Mouse (Mus musculus): ENCODE results near the gene Caln1.

Caln1 gene

DNA sequence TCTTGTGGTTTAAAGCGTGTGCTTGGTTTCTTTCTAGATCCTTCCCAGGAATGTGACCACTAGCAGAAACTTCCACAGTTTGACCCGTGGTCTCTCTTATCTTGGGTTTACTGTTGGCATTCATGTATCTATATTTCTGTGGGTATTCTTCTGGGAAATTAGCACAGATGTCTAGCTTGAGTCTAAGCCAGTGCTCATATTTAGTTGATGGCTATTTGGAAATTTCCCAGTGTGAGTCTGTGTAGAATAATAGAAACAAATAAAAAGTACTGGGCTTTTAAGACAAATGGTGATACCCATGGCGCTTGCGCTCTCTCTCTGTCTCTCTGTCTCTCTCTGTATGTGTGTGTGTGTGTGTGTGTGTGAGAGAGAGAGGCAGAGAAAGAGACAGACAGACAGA lies 330.2 kb downstream of the Caln1 start:
- DNase-seq (ENCODE audit: low spot score): no peak

DNA sequence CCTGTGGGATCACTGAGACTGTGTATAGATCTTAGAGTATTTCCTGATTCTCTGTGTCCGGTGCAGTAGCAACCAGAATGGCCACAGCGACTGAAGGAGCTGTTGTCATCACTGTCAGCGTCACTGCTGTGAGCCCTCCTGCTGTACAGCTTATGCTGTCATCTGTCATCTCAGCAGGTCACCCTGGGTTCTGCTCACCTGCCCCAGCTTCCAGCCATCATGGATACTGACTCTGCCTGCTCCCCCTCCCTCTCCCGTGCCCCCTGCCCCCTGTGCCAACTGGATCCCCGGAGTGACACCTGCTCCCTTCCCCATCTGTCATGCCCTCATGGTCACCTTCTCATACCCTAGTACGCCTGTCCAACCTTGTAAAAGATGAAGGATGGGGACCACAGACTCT lies 332.5 kb downstream of the Caln1 start:
- no peak for DNase-seq (ENCODE audit: low spot score)

DNA sequence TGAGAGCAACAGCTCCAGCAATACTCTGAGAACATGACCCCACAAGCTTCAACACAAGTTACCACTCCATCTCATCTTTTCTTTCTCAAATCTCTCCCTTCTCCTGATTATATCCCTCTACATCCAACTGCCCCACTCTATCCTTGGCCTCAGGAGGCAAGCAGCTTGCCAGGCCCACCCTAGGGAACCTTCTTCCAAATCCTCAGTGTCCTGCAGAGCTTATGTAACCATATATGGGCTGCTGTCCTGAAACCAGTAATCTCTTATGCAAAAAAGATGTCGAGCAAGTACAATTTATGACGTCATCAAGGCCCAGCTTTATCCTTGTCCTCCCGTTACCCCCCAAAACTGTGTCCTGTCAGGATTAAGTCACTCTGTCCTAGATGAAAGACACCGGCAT lies 333.1 kb downstream of the Caln1 start:
- no peak for DNase-seq (ENCODE audit: low spot score)

DNA sequence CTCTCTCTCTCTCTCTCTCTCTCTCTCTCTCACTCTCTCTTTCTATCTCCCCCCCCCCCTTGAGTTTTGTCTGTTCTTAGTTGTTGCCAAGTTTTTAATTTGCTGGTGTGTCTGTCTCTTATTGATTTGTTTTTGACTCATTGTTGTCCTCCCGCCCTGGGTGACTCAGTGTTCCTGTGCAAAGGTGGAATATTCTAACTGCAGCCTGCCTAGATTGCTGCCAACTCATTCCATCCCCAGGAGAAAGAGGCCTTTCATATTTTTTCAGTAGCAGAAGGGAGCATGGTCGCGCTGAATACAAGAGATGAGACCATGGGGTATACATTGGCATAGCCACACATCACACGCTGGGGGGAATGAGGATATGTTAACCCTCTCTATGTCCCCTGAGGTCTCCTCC lies 335.6 kb downstream of the Caln1 start:
- no peak for DNase-seq (ENCODE audit: low spot score)

- no peak for DNase-seq (ENCODE audit: low spot score)
These were observed 337.1 kb downstream of the Caln1 start for GRCm38 (mm10) chr5:130706202-130706855.

DNA sequence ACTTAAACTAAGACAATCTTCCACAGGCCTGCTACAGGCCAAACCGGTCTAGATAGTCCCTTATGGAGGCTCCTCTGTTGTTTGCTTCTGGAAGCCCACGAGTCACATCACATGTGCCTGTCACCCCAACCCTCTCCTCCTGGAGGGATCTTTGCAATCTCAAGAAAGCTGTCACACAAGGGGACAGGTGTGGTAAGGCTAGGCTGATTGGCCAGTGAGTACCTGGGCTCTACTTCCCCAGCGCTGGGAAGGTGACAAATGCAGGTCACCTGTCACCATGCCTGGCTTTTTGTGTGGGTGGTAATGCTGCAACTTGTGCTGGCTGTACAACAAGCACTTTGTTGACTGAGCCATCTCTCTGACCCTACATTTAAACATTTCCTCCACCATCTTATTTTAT lies 338.5 kb downstream of the Caln1 start:
- DNase-seq (ENCODE audit: low spot score): no peak

DNA sequence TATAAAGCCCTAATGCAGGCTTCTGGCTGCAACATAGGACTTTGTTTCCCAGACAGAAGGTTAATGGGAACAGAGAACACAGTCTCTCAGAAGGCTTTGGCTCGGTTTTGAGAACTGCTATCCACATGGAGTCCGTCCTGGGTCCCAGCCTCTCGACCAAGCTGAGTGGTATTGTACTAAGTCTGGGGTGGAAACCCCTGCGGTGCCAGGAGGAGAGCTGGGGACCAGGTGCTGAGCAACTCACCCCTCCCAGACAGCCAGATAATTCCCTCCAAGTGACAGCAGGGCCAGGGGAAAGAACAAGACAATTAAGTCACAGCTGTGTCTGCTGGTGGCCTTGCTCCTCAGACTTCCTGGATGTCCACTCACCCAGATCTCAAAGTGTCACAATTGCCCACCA lies 339.4 kb downstream of the Caln1 start:
- no peak for DNase-seq (ENCODE audit: low spot score)

- DNase-seq (ENCODE audit: low spot score): no peak
These were observed 342.4 kb downstream of the Caln1 start for GRCm38 (mm10) chr5:130711643-130712042.

GRCm38 (mm10) chr5:130712281-130712680 lies 343.0 kb downstream of the Caln1 start:
- no peak for DNase-seq (ENCODE audit: low spot score)

- no peak for DNase-seq (ENCODE audit: low spot score)
These were observed 345.9 kb downstream of the Caln1 start for GRCm38 (mm10) chr5:130715181-130715580.

GRCm38 (mm10) chr5:130718385-130718784 lies 349.1 kb downstream of the Caln1 start:
- no peak for DNase-seq (ENCODE audit: low spot score)

- no peak for DNase-seq (ENCODE audit: low spot score)
These were observed 372.9 kb downstream of the Caln1 start for GRCm38 (mm10) chr5:130742171-130742570.

GRCm38 (mm10) chr5:130757517-130757916 lies 388.3 kb downstream of the Caln1 start:
- no peak for DNase-seq (ENCODE audit: low spot score)

DNA sequence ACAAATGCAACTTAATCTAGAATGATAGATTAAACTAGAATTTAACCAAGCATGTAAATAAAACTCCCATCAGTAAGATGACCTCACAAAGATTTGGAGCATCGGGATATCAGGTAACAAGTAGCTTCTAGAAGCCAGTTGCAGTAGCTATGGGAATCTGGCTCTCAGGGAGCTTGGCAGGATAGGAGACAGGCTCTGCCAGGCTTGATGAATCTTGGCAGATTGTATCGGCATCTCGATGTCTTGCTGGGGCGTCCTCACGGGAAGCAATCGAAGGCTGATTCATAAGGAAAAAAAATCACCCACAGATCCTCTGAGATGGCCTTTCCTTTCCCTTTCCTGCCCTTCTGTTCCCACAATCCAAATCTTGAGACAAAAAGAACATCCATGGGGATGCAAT lies 396.5 kb downstream of the Caln1 start:
- no peak for DNase-seq (ENCODE audit: low spot score)

- no peak for DNase-seq (ENCODE audit: low spot score)
These were observed 401.9 kb downstream of the Caln1 start for GRCm38 (mm10) chr5:130771061-130771741.

- DNase-seq (ENCODE audit: low spot score): no peak
These were observed 403.2 kb downstream of the Caln1 start for GRCm38 (mm10) chr5:130772491-130772890.

- DNase-seq (ENCODE audit: low spot score): no peak
These were observed 405.7 kb downstream of the Caln1 start for GRCm38 (mm10) chr5:130774946-130775345.

GRCm38 (mm10) chr5:130792755-130793452 lies 423.6 kb downstream of the Caln1 start:
- DNase-seq (ENCODE audit: low spot score): no peak

GRCm38 (mm10) chr5:130797713-130798112 lies 428.5 kb downstream of the Caln1 start:
- no peak for DNase-seq (ENCODE audit: low spot score)

- DNase-seq (ENCODE audit: low spot score): no peak
These were observed 441.1 kb downstream of the Caln1 start for GRCm38 (mm10) chr5:130810314-130810713.

DNA sequence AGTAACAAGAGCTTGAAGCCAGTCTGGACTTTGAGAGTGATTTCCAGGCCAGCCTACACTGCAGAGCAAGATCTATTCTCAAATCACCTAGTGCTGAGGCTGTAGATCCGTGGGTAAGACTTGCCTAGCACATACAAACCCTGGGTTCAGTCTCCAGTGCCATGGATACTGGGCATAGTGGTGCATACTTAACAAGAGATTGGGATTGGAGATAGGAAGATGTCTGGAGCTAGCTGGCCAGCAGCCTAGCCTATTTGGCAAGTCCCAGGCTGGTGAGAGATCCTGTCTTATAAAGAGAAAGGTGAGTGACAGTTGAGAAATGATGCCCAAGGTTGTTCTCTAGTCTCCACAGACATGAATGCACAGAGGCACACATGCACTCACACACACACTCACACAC lies 441.6 kb downstream of the Caln1 start:
- no peak for DNase-seq (ENCODE audit: low spot score)

DNA sequence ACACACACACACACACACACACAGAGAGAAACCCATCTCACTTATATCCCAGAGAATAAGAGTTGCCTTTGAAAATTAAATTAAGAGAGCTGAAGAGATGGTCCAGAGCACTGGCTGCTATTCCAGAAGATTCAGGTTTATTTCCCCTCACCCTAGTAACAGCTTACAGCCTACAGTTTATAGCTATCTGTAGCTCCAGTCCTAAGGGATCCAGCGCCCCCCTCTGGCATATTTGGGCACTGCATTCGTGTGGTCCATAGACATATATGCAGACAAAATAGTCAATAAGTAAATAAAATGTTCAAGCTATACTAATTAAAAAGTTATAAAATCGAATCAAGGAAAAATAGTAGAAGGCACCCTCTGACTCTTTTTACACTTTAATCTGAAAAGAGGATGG lies 442.0 kb downstream of the Caln1 start:
- peak; percentile 10 for DNase-seq (ENCODE audit: low spot score)

DNA sequence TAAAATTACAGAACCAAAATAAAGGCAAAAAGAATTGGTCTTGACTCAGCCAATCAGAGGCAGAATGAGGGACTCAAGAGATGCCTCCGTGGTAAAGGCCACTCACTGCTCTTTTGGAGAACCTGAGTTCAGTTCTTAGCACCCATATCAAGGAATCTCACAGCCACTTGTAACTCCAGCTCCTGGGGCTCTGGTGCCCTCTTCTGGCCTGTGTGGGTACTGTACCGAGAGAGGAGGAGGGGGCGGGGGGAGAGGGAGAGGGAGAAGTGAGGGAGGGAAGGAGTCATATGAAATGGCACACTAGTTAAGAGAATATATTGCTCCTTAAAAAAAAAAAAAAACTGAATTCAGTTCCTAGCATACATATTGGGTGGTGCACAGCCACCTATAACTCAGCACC lies 442.7 kb downstream of the Caln1 start:
- no peak for DNase-seq (ENCODE audit: low spot score)

All from urinary bladder, postnatal 14 days (tissue).